Mouse (Mus musculus) intestine, embryonic 15.5 days (tissue): ENCODE data around the gene Cdc42ep5. TPM values are rescaled to one million over a fixed set of nuclear protein-coding genes. Genes with fewer than 3 reads are reported as not detected.

Experiments used
- ATAC-seq: fragments of 200-750 bp; cut with Nextera tagmentation; 2 replicates; pipeline ENCODE4 v1.8.0; 2017; ENCODE audit warnings: moderate TSS enrichment, moderate library complexity
- H3K27ac ChIP-seq: fragments of 300-500 bp; sonication (generic); 2 replicates; pipeline ENCODE4 v1.5.1; 2015; ENCODE audit warnings: mild to moderate bottlenecking, inconsistent platforms
- H3K27me3 ChIP-seq: fragments of 300-500 bp; sonication (generic); replicated peaks from 2 replicates; pipeline ENCODE4 v1.6.1; 2015; ENCODE audit warnings: inconsistent platforms
- H3K36me3 ChIP-seq: fragments of 300-500 bp; sonication (generic); 2 replicates; pipeline ENCODE4 v1.6.1; 2015; ENCODE audit warnings: inconsistent platforms
- H3K4me1 ChIP-seq: fragments of 300-500 bp; sonication (generic); replicated peaks from 2 replicates; pipeline ENCODE4 v1.6.1; 2015; ENCODE audit warnings: inconsistent platforms
- H3K4me2 ChIP-seq: fragments of 300-500 bp; sonication (generic); replicated peaks from 2 replicates; pipeline ENCODE4 v1.6.1; 2015; ENCODE audit warnings: mild to moderate bottlenecking, inconsistent platforms
- H3K4me3 ChIP-seq: fragments of 300-500 bp; sonication (generic); replicated peaks from 2 replicates; pipeline ENCODE4 v1.5.1; 2015; ENCODE audit warnings: inconsistent platforms
- H3K9ac ChIP-seq: fragments of 300-500 bp; sonication (generic); 2 replicates; pipeline ENCODE4 v1.6.1; 2015; ENCODE audit warnings: inconsistent platforms
- H3K9me3 ChIP-seq: fragments of 300-500 bp; sonication (generic); 2 replicates; pipeline ENCODE4 v1.6.1; 2016; ENCODE audit warnings: inconsistent platforms
- WGBS: fragments of 180-500 bp; shearing (Covaris S2); methylation state at CpG from one replicate; pipeline ENCODE4 v1.1.7; 2015; 5-methylcytosine and 5-hydroxymethylcytosine counted together
- polyA plus RNA-seq: library from polyadenylated mRNA; unstranded; fragments of >200 nt; fragmentation: Nextera tagmentation; extraction: Ambion mirVana; gene quantifications from 2 replicates; pipeline ENCODE4 v1.2.1, GENCODE M21; 2015

Cdc42ep5 gene
- polyA plus RNA-seq, 1 experiment from 2014 or later: 68.6 TPM

DNA sequence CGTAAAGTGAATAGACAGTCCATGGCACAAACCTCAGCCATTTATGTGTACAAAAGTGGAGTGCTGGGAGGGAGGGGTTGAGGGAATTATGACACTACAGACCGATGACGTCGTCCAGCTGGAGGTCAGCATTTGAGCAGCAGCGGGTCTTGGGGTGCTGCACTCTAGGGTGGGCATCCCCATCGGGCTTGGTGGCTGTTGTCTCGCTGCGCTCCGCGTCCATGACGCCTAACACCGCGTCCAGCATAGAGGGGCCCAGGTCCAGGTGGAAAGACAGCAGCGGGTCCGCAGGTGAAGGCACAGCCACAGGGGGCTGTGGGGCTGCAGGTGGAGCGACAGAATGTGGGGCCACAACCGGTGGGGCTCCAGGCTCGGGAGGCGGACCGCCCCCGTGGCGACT is 13.4 kb downstream of the Cdc42ep5 start:
- H3K9me3 ChIP-seq: no peaks in the 10 kb centered on the region
- H3K4me1 ChIP-seq: peaks cover 36% of the 10 kb centered on the region
- peak; percentile 1; the same call in 1 of the 2 replicates for ATAC-seq
- 26% methylated on average over 22 of the region's 22 CpGs for WGBS
- H3K27ac ChIP-seq: peak overlapping the region; percentile 42
- H3K4me3 ChIP-seq: peak overlapping the region; percentile 10; the same call in 1 of the 2 replicates
- H3K36me3 ChIP-seq: peaks cover 14% of the 10 kb centered on the region; the same call in 1 of the 2 replicates
- no peaks in the 10 kb centered on the region for H3K27me3 ChIP-seq
- no peak overlapping the region for H3K9ac ChIP-seq
- H3K4me2 ChIP-seq: peak overlapping the region; percentile 86

DNA sequence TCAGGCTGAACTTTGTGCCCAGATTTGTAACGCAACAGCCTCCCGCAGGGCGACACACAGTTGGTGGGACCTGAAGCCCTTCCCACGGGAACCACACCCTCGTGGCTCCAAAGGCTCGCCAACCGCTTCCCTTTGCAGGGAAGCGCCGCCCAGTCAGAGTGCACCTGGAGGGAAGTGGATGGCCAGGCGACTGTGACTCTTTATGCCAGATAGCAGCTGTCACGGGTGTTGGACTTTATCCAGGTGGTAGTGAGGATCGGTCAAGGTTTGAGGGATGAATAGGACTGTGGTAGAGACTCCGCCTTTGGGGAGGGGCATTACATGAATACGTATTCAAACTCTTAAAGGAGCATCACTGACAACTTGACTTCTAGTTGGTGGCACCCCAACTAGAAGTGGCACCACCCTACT is 13.8 kb downstream of the Cdc42ep5 start:
- peak overlapping the region; percentile 86 for H3K4me2 ChIP-seq
- WGBS: 20% methylated on average over 14 of the region's 14 CpGs
- H3K4me3 ChIP-seq: peak overlapping the region; percentile 65
- ATAC-seq: peak; percentile 80
- H3K36me3 ChIP-seq: peaks cover 18% of the 10 kb centered on the region
- H3K9me3 ChIP-seq: no peaks in the 10 kb centered on the region
- no peak overlapping the region for H3K9ac ChIP-seq
- H3K4me1 ChIP-seq: peaks cover 36% of the 10 kb centered on the region
- no peaks in the 10 kb centered on the region for H3K27me3 ChIP-seq
- peak overlapping the region; percentile 98 for H3K27ac ChIP-seq

DNA sequence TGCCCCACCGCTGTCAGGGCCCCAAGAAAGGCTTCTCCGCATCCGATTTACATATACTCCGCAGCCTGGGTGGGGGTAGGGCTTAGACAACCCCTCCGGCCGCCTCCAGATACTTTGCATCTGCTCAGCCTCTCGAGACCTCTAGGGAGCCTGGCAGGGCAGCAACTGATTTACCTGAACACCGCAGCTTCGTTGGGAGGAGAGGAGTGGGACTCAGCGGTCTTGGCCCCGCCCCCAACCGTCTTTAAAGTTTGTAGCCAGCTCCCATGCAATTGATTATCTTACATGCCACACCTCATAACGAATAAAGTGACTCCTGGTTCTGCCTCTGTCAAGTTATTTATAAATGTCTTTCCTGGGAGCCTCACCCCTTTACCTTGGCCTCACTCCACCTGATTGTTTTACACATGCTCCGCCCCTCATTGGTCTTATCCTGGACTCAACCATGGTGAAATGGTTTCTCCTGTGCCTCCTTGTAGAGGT is 14.6 kb downstream of the Cdc42ep5 start, which contains the start of gene Leng9:
Leng9 (minus strand) TSS at position 316 of the 483 bp plus-strand sequence.
- H3K4me1 ChIP-seq: peaks cover 36% of the 10 kb centered on the region
- WGBS: 2% methylated on average over 14 of the region's 14 CpGs
- peak within 1 kb of the TSS; percentile 86 for H3K4me2 ChIP-seq
- no peaks in the 10 kb centered on the region for H3K27me3 ChIP-seq
- H3K9ac ChIP-seq: peak within 1 kb of the TSS; percentile 76
- peak; percentile 67 for ATAC-seq
- H3K4me3 ChIP-seq: peak within 1 kb of the TSS; percentile 65
- peaks cover 24% of the 10 kb centered on the region for H3K36me3 ChIP-seq
- no peaks in the 10 kb centered on the region for H3K9me3 ChIP-seq
- peak within 1 kb of the TSS; percentile 98 for H3K27ac ChIP-seq

DNA sequence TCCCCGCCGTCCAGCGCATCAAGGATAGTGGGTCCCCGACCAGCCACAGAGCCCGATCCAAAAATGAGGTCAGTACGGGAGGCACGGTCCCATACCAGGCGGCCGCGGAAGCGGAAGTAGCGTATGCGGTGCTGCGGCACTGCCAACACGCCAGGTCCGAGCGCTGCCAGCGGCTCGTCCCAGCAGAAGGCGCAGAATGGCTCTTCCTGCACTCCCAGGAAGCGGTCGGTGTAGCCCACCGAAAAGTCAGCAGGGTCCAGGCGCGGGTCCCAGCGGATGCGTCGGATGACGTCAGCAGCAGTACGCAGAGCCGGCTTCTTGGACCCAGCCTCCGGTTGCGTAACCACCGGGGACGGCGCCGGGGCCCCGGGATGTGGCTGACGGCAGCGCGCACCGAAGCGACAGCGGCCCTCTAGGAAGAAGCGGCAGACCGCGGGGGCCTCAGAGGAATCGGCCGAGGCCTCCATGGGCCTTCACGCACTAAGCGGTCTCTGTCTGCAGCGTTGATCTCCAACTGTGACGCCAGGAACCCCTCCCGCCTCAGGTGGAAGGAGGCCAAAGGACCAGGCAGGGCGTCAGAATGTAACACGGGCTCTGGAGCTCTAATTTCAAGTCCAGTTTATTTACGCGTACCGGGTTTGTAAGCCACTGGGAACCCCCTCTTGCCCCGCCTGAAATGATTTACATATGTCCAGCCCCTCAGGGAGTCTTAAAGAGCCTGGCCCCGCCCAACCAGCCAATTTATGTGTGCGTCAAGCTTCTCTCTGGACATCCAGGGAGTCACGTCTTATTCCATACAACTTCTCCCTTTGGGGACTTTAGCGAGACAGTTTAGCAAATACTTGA is 15.2 kb downstream of the Cdc42ep5 start:
- peaks cover 31% of the 10 kb centered on the region for H3K36me3 ChIP-seq
- ATAC-seq: peak; percentile 69
- peak overlapping the region; percentile 65 for H3K4me3 ChIP-seq
- H3K9me3 ChIP-seq: no peaks in the 10 kb centered on the region
- peak overlapping the region; percentile 98 for H3K27ac ChIP-seq
- no peaks in the 10 kb centered on the region for H3K27me3 ChIP-seq
- peaks cover 36% of the 10 kb centered on the region for H3K4me1 ChIP-seq
- under 1% methylated on average over 64 of the region's 64 CpGs for WGBS
- H3K9ac ChIP-seq: peak overlapping the region; percentile 76
- peak overlapping the region; percentile 86 for H3K4me2 ChIP-seq

DNA sequence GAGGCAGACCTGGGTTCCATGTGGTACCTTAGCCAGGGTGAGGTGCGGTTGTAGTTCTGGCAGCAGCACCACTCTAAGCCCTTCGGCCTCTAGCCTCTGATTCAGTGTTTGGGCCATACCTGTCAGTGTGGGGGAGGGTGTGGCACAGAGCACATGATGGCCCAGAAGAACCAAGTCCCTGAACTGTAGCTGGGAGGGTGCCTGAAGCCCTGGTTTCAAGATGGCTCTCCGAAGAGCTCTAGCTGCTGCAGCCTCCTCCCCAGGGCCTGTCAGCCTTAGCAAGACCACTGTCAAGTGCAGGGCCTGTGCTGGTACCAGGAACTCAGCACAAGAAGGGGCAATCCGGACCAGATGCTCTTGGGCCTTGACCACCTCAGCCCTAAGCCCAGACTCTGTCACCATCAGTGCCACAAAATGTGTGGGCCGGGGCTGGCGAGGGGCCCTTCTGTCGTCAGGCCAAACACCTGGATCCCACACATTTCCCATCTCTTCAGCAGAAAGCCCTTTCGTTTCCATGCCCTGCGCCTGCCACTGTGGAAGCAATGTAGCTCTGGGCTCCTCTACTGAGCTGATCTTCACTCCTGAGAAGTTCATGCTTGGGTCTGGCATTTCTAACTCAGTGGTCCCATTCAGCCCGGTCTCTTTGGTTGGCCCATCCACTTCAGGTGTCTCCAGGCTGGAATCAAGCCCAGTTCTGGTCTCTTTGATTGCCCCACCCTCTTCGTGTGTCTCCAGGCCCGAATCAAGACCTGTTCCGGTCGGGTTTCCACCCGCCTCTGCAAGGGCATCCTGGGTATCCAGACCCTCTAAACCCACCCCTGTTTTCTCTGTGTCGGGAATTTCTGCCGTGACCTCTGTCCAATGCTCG is 16.1 kb downstream of the Cdc42ep5 start:
- Histone ChIP-seq H3K4me2 (peak overlapping the region; percentile 86), H3K9me3 (no peaks in the 10 kb centered on the region), H3K27ac (peak overlapping the region; percentile 98), H3K9ac (peak overlapping the region; percentile 76), H3K4me1 (peaks cover 36% of the 10 kb centered on the region), H3K27me3 (no peaks in the 10 kb centered on the region), H3K4me3 (peak overlapping the region; percentile 65), H3K36me3 (peaks cover 40% of the 10 kb centered on the region)
- WGBS: 29% methylated on average over 18 of the region's 18 CpGs
- ATAC-seq: peak; percentile 1

DNA sequence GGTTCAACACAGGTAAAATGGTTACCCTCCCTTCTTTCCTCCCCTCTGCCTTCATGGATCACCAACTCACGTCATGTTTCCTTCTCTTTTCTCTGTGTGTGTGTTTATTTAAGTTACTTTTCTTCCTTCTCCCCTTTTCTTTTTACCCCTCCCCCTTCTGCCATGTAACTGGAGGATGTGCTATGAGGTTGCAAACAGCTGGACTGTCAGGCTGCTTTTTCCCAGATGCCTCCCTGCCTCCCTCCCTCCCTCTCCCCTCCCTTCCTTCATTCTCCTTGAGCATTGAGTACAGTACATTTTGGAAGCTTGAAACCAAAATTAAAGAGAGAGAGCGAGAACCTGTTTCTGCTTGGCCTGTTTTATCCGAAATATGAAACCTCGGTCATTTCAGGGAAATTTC is 16.8 kb downstream of the Cdc42ep5 start:
- Histone ChIP-seq H3K4me3 (no peak overlapping the region), H3K9ac (no peak overlapping the region), H3K4me1 (peaks cover 36% of the 10 kb centered on the region), H3K27me3 (no peaks in the 10 kb centered on the region), H3K4me2 (peak overlapping the region; percentile 86; the same call in 1 of the 2 replicates), H3K27ac (peak overlapping the region; percentile 98; the same call in 1 of the 2 replicates), H3K9me3 (no peaks in the 10 kb centered on the region), H3K36me3 (peaks cover 47% of the 10 kb centered on the region)
- no peak for ATAC-seq
- 74% methylated on average over 4 of the region's 4 CpGs for WGBS

DNA sequence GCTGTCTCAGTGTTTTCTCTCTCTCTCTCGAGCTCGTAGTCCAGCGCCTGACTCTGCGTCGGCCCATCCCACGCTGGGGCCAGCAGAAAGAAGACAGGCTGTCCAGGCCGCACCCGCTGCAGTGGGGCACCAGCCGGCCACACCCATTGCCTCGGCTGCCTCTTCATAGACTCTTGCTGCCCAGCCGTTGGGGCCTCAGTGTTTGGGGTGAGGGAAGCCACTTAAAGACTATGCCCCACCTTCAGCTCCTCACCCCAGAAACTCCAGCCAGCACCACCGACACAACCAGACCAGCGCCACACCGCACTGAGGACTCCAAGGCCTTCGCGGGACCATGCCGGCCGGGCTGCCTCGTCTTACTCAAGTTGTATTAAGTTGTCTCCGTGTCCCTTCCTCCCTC is 17.3 kb downstream of the Cdc42ep5 start:
- Histone ChIP-seq H3K9me3 (no peaks in the 10 kb centered on the region), H3K4me2 (no peak overlapping the region), H3K4me3 (no peak overlapping the region), H3K27me3 (no peaks in the 10 kb centered on the region), H3K4me1 (peaks cover 36% of the 10 kb centered on the region), H3K9ac (no peak overlapping the region), H3K27ac (no peak overlapping the region), H3K36me3 (peaks cover 52% of the 10 kb centered on the region)
- 0 out of 2 replicates have a peak, but pooled peaks have one; percentile 2 for ATAC-seq
- 73% methylated on average over 20 of the region's 20 CpGs for WGBS

DNA sequence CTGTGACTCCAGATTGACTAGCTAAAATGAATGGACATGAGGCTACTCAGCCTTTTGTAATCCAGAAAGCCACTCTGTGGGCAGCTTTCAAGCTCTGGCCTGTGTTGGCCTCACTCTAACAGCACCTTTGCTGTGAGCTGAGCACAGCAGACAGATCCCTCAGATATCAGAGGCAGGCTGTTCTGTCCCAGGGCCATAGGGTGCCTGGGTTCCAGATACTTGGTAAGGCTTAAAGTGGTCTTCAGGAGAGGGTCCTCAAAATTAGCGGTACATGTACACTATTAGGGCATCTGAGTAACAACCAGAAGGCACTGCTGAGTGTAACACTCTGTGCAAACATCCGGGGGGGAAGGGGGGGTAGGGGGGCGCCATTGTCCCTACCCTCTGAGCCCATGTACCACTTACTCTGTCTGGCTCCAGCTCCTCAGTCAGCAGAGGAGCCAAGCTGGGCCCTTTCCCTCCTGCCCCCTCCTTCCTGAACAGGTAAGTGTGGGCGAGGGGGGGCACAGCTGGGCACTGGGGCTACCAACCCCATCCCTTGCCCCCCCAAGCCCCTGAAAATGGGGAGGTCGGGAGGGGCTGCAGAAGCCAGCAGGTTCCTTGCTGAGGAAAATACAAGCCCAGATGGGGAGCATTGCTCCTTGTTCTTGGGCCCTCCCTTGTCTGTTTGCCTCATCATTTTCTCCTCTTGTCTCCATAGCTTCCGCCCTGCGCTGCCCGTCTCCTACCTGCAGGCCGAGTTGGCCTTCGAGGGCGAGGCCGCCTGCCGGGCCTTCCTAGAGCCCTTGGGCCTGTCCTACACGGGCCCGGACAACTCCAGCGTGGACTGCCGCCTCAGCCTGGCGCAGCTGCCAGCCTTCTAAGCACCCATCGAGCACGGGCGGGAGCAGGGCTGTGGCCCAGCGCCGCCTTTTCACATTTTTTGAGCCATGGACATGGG is 18.1 kb downstream of the Cdc42ep5 start:
- WGBS: 89% methylated on average over 23 of the region's 23 CpGs
- Histone ChIP-seq H3K36me3 (peaks cover 58% of the 10 kb centered on the region), H3K27ac (0 out of 2 replicates have a peak overlapping the region, but pooled peaks have one; percentile 40), H3K4me3 (no peak overlapping the region), H3K4me2 (no peak overlapping the region; the same call in 1 of the 2 replicates), H3K4me1 (peaks cover 34% of the 10 kb centered on the region), H3K9me3 (no peaks in the 10 kb centered on the region), H3K9ac (no peak overlapping the region), H3K27me3 (no peaks in the 10 kb centered on the region)
- ATAC-seq: no peak

DNA sequence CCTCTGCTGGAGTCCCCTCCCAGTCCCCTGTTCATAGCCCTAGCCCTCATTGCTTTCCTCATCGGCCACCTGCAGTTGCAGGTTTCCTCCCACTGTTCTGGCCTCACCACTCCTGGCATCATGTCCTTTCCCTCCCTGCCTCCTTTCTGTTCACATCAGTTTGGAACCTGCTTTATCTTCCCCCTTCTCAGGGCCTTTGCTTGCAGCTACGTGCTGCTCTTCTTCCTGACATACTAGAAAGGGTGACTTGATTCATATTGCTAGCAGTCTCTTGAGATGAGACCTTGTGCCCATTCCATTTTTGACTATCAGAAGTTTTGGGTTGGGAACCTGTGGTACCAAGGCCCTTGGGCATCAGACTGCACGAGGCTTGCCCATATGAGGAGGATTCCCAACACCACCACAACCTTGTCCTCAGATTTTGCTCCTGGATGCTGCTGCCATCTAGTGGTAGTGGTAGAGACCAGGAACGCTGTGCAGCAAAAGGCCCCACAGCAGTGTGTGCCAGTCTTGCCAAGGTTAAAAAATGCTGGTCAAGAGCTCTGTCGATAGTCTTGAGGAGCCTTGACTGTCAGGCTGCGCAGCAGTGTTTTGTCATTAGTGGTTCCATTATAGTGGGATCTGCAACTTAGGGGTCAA is 19.0 kb downstream of the Cdc42ep5 start:
- no peak for ATAC-seq
- peaks cover 62% of the 10 kb centered on the region for H3K36me3 ChIP-seq

DNA sequence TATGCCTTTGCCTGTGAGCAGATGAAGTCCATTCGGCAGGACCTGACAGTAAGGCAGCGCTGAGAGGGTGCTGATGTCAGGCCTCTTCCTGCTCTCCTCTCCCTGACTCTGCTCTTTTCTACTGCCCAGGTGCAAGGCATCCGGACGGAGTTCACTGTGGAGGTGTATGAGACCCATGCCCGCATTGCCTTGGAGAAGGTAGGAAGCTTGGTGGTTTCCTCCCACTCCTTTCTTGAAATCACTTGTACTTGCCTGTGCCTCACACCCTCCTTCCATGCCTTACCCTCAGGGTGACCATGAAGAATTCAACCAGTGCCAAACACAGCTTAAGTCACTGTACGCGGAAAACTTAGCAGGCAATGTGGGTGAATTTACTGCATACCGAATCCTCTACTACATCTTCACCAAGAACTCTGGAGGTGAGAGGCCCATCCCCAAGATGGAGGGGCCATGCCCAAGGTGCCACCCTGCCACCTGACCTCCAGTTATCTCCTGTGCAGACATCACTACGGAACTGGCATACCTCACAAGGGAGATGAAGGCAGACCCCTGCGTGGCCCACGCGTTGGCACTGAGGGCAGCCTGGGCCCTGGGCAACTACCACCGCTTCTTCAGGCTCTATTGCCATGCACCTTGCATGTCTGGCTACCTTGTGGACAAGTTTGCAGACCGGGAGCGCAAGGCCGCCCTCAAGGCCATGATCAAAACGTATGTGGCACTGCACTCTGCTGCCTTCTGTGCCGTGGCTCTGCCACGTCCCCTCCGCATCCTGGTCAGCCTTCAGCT is 19.7 kb downstream of the Cdc42ep5 start:
- peaks cover 20% of the 10 kb centered on the region for H3K4me1 ChIP-seq
- no peak for ATAC-seq
- H3K9me3 ChIP-seq: no peaks in the 10 kb centered on the region
- H3K4me3 ChIP-seq: no peak overlapping the region
- H3K27me3 ChIP-seq: no peaks in the 10 kb centered on the region
- H3K9ac ChIP-seq: no peak overlapping the region
- H3K27ac ChIP-seq: no peak overlapping the region
- no peak overlapping the region for H3K4me2 ChIP-seq
- WGBS: 95% methylated on average over 20 of the region's 20 CpGs
- peaks cover 69% of the 10 kb centered on the region for H3K36me3 ChIP-seq

More for the DNA sequence above, 19.0 kb downstream of the Cdc42ep5 start:
- peaks cover 26% of the 10 kb centered on the region for H3K4me1 ChIP-seq
- H3K9me3 ChIP-seq: no peaks in the 10 kb centered on the region
- H3K9ac ChIP-seq: no peak overlapping the region
- no peak overlapping the region for H3K4me3 ChIP-seq
- no peak overlapping the region for H3K27ac ChIP-seq
- no peaks in the 10 kb centered on the region for H3K27me3 ChIP-seq
- H3K4me2 ChIP-seq: no peak overlapping the region
- WGBS: 74% methylated on average over 6 of the region's 6 CpGs
